Mouse (Mus musculus) bone marrow, adult 2 months (tissue): Measurements from ENCODE around the gene Litaf.

Source experiments
- CTCF ChIP-seq: fragments of 200-500 bp; IDR thresholded peaks from 2 replicates; pipeline ENCODE4 v1.5.1; 2011; ENCODE audit warnings: low read length, control low read depth; ENCODE audit not compliant: control insufficient read depth, insufficient read depth
- POLR2A ChIP-seq: fragments of 200-500 bp; IDR thresholded peaks from 2 replicates; pipeline ENCODE4 v1.6.1; 2011; ENCODE audit warnings: low read depth, mild to moderate bottlenecking, control low read depth, low read length, borderline replicate concordance; ENCODE audit not compliant: control insufficient read depth

GRCm38 (mm10) chr16:11068666-11069065 lies 2.7 kb upstream of the Litaf start:
- TF ChIP-seq CTCF (no peak), POLR2A (no peak)
